Mouse (Mus musculus) limb, embryonic 13.5 days (tissue): ENCODE data around the gene Sugct. TPM values are rescaled to one million over a fixed set of nuclear protein-coding genes. Genes with fewer than 3 reads are reported as not detected.
"Not testable (repeated sequence)": the region's sequence is repeated elsewhere in the genome, so short reads cannot be mapped to it uniquely, and the experiment has no call there.

Experiments
- ATAC-seq: fragments of 200-750 bp; cut with Nextera tagmentation; 2 replicates; pipeline ENCODE4 v1.8.0; 2017; ENCODE audit warnings: low read depth, moderate number of reproducible peaks, moderate TSS enrichment; ENCODE audit not compliant: low FRiP score
- H3K27ac ChIP-seq: fragments of 300-500 bp; sonication (generic); 2 replicates; pipeline ENCODE4 v1.5.1; 2015; ENCODE audit warnings: inconsistent platforms, mild to moderate bottlenecking, moderate library complexity
- H3K27me3 ChIP-seq: fragments of 300-500 bp; sonication (generic); 2 replicates; pipeline ENCODE4 v1.6.1; 2015; ENCODE audit warnings: mild to moderate bottlenecking, inconsistent platforms
- H3K36me3 ChIP-seq: fragments of 300-500 bp; sonication (generic); 2 replicates; pipeline ENCODE4 v1.6.1; 2015; ENCODE audit warnings: inconsistent platforms, mild to moderate bottlenecking, moderate library complexity
- H3K4me1 ChIP-seq: fragments of 300-500 bp; sonication (generic); 2 replicates; pipeline ENCODE4 v1.6.1; 2015; ENCODE audit warnings: inconsistent platforms
- H3K4me2 ChIP-seq: fragments of 300-500 bp; sonication (generic); replicated peaks from 2 replicates; pipeline ENCODE4 v1.6.1; 2015; ENCODE audit warnings: inconsistent platforms, mild to moderate bottlenecking, moderate library complexity
- H3K4me3 ChIP-seq: fragments of 300-500 bp; sonication (generic); 2 replicates; pipeline ENCODE4 v1.5.1; 2015; ENCODE audit warnings: moderate library complexity, mild to moderate bottlenecking, inconsistent platforms
- H3K9ac ChIP-seq: fragments of 300-500 bp; sonication (generic); 2 replicates; pipeline ENCODE4 v1.6.1; 2015; ENCODE audit warnings: mild to moderate bottlenecking, inconsistent platforms
- H3K9me3 ChIP-seq: fragments of 300-500 bp; sonication (generic); 2 replicates; pipeline ENCODE4 v1.6.1; 2016; ENCODE audit warnings: inconsistent platforms
- WGBS: fragments of 180-500 bp; shearing (Covaris S2); methylation state at CpG from one replicate; pipeline ENCODE4 v1.1.7; 2015; 5-methylcytosine and 5-hydroxymethylcytosine counted together
- polyA plus RNA-seq: library from polyadenylated mRNA; unstranded; fragments of >200 nt; fragmentation: Nextera tagmentation; extraction: Ambion mirVana; gene quantifications from 2 replicates; pipeline ENCODE4 v1.2.1, GENCODE M21; 2015

Sugct gene
- polyA plus RNA-seq, 1 experiment from 2014 or later = 6.8 TPM

- H3K27me3 ChIP-seq, H3K9me3 ChIP-seq, H3K4me2 ChIP-seq, H3K4me3 ChIP-seq, H3K4me1 ChIP-seq, H3K9ac ChIP-seq, H3K27ac ChIP-seq, ATAC-seq, H3K36me3 ChIP-seq: not testable (repeated sequence)
- 71% methylated on average over 6 of the region's 6 CpGs for WGBS
These were observed 865.1 kb downstream of the Sugct start for GRCm38 (mm10) chr13:16830291-16830690.

- Histone ChIP-seq H3K27ac (no peak overlapping the region), H3K27me3 (no peaks in the 10 kb centered on the region), H3K9me3 (no peaks in the 10 kb centered on the region), H3K4me3 (no peak overlapping the region), H3K4me1 (peaks cover 12% of the 10 kb centered on the region), H3K4me2 (no peak overlapping the region), H3K36me3 (no peaks in the 10 kb centered on the region), H3K9ac (no peak overlapping the region)
- ATAC-seq = peak; percentile 57; the same call in 1 of the 2 replicates
- WGBS = 39% methylated on average over 2 of the region's 2 CpGs
These were observed 865.8 kb downstream of the Sugct start for GRCm38 (mm10) chr13:16829589-16829988.

- Histone ChIP-seq H3K9me3 (no peaks in the 10 kb centered on the region), H3K4me1 (peaks cover 12% of the 10 kb centered on the region), H3K36me3 (no peaks in the 10 kb centered on the region), H3K27me3 (no peaks in the 10 kb centered on the region), H3K9ac (no peak overlapping the region), H3K27ac (0 out of 2 replicates have a peak overlapping the region, but pooled peaks have one; percentile 24), H3K4me3 (no peak overlapping the region), H3K4me2 (peak overlapping the region; percentile 19; the same call in 1 of the 2 replicates)
- WGBS = 33% methylated on average over 6 of the region's 6 CpGs
- ATAC-seq = peak; percentile 48; the same call in 1 of the 2 replicates
These were observed 869.7 kb downstream of the Sugct start for GRCm38 (mm10) chr13:16825619-16826018.

- H3K36me3 ChIP-seq = no peaks in the 10 kb centered on the region
- no peaks in the 10 kb centered on the region for H3K27me3 ChIP-seq
- no peaks in the 10 kb centered on the region for H3K9me3 ChIP-seq
- H3K27ac ChIP-seq = no peak overlapping the region
- no peak overlapping the region for H3K4me2 ChIP-seq
- H3K4me1 ChIP-seq = peaks cover 12% of the 10 kb centered on the region
- WGBS = 22% methylated on average over 4 of the region's 4 CpGs
- no peak overlapping the region for H3K9ac ChIP-seq
- ATAC-seq = peak; percentile 24; the same call in 1 of the 2 replicates
- H3K4me3 ChIP-seq = no peak overlapping the region
These were observed 873.6 kb downstream of the Sugct start for GRCm38 (mm10) chr13:16821785-16822184.

GRCm38 (mm10) chr13:16817471-16817870 lies 877.9 kb downstream of the Sugct start:
- no peak overlapping the region for H3K4me2 ChIP-seq
- H3K27ac ChIP-seq = no peak overlapping the region
- no peaks in the 10 kb centered on the region for H3K4me1 ChIP-seq
- no peaks in the 10 kb centered on the region for H3K36me3 ChIP-seq
- ATAC-seq = no peak
- H3K9ac ChIP-seq = no peak overlapping the region
- 68% methylated on average over 6 of the region's 6 CpGs for WGBS
- H3K9me3 ChIP-seq = no peaks in the 10 kb centered on the region
- H3K27me3 ChIP-seq = no peaks in the 10 kb centered on the region
- H3K4me3 ChIP-seq = no peak overlapping the region

- ATAC-seq = no peak
- Histone ChIP-seq H3K9me3 (no peaks in the 10 kb centered on the region), H3K4me1 (no peaks in the 10 kb centered on the region), H3K4me2 (no peak overlapping the region), H3K36me3 (no peaks in the 10 kb centered on the region), H3K4me3 (no peak overlapping the region), H3K27ac (no peak overlapping the region), H3K27me3 (no peaks in the 10 kb centered on the region), H3K9ac (no peak overlapping the region)
- WGBS = 57% methylated on average over 5 of the region's 5 CpGs
These were observed 878.6 kb downstream of the Sugct start for GRCm38 (mm10) chr13:16816747-16817146.

- ATAC-seq = no peak
- no peak overlapping the region for H3K4me2 ChIP-seq
- no peak overlapping the region for H3K9ac ChIP-seq
- WGBS = 93% methylated on average over 2 of the region's 2 CpGs
- no peak overlapping the region for H3K27ac ChIP-seq
- no peaks in the 10 kb centered on the region for H3K4me1 ChIP-seq
- H3K27me3 ChIP-seq = no peaks in the 10 kb centered on the region
- no peak overlapping the region for H3K4me3 ChIP-seq
- no peaks in the 10 kb centered on the region for H3K36me3 ChIP-seq
- no peaks in the 10 kb centered on the region for H3K9me3 ChIP-seq
These were observed 883.1 kb downstream of the Sugct start for GRCm38 (mm10) chr13:16812268-16812667.

Other genes with a start within 250 kb of the Sugct start
- gene Mplkip, start 361 bp downstream of the Sugct start, polyA plus RNA-seq = 46.8 and 47.7 TPM in 2 replicates
- 18.1 and 19.7 TPM in 2 replicates for gene Cdk13, start 109.5 kb upstream of the Sugct start, polyA plus RNA-seq
- 107 and 114 TPM in 2 replicates for gene Rala, start 248.7 kb upstream of the Sugct start, polyA plus RNA-seq